Mouse (Mus musculus) adrenal gland, postnatal 25 days (tissue): ENCODE measurements around the gene Pgm2. TPM values are rescaled to one million over a fixed set of nuclear protein-coding genes. Genes with fewer than 3 reads are reported as not detected.

Experiments
- DNase-seq: peaks from one replicate; pipeline ENCODE4 v3.0.0; 2021; ENCODE audit warnings: mixed read lengths
- total RNA-seq: library from RNA; stranded (reverse); gene quantifications from 2 replicates; pipeline ENCODE4 v1.2.3, GENCODE M21; 2021

Pgm2 gene
- total RNA-seq, 1 experiment from 2014 or later = 16.1 TPM

- DNase-seq = no peak
Measured at GRCm38 (mm10) chr5:64144315-64144714, 51.6 kb downstream of the Pgm2 start.

GRCm38 (mm10) chr5:64146384-64147005 is 53.7 kb downstream of the Pgm2 start:
- no peak for DNase-seq

GRCm38 (mm10) chr5:64149184-64150127 is 56.7 kb downstream of the Pgm2 start:
- no peak for DNase-seq

DNA sequence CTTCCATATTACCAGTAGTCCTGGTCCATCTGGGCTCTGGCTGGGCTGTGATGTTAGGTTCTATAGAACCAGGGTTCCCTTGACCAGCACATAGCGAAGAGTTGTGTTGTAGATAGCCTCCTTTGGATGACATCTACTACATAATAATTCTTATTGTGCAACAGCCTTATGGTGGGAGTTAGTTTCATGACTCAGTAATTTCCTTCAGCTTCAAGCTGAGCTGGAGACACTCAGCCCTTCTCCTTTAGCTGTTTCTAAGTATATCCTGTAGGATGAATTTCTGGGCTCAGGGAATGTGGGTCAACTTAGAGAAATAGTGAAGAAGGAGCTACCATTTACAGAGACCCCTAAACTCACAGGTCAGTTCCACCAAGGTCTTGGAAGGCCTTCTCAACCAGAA is 60.6 kb downstream of the Pgm2 start:
- no peak for DNase-seq

DNA sequence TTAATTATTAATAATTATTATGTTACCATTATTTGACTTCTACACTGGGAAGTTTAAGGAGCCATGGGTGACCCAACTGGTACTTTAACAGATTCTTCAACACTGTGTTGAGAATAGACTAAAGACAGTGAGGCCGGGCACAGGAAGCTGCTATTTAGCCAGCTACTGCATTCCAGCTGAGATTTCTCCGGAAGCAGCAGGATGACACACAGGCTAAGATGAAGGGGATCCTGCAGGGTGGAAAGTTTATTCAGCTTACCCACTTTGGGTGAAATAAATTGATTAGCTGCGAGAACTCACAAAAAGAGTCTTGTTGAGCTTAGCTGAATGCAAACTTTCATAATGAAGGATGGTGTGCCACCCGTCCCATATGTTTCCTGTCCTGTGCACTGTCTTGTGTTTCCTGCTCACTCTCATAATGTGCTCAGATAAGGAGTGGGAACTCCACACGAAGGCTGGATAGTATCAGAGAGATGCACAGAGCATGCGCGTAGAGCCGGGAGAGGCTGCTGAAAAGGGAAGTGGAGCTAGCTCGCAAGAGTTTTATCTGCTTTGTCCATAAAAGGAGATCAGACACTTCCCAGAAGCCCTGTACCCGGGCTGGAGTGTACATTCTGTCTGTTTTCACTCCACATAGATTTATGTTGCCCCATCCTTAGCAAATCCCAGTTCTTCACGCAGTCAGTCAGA is 63.3 kb downstream of the Pgm2 start, which contains the start of gene Tbc1d1:
Gene Tbc1d1, plus strand, starts transcription at position 445 of the 690 bp plus-strand sequence.
- DNase-seq = peak; percentile 33

DNA sequence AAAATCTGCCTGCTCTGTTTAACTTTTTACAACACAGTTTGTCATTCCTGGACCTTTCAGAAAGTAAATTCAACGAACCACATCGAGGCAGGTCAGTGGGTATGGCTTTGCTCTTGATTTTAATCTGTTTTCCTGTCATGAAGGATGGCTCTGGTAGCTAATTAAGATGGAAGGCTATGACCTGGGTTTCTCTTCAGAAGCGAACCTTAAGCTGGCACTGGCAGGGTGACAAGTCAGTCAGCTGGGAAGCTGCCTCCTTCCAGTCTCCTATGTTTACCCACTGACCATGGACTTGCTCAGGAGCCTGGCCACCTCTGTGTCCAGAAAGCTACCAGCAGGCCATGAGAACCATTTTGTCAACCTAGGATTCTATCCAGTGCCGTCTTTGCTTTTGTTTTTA is 63.8 kb downstream of the Pgm2 start:
- no peak for DNase-seq

DNA sequence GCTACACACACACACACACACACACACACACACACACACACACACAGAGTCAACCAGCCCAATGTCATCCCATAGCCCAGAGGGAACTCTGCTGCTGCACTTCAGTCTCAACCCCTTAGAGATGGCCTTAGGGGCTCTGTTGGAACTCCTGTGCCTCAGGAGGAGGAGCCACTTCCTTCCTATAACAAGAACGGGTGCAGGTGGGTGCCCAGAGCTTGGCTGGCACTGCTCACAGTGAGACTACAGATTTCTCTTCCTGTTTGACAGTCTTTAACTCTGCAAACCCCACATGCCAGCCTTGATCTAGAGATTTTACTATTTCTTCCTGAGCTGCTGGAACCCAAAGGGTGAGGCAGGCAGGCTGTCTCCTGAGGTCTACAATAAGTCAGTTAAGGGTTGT is 65.2 kb downstream of the Pgm2 start:
- no peak for DNase-seq

DNA sequence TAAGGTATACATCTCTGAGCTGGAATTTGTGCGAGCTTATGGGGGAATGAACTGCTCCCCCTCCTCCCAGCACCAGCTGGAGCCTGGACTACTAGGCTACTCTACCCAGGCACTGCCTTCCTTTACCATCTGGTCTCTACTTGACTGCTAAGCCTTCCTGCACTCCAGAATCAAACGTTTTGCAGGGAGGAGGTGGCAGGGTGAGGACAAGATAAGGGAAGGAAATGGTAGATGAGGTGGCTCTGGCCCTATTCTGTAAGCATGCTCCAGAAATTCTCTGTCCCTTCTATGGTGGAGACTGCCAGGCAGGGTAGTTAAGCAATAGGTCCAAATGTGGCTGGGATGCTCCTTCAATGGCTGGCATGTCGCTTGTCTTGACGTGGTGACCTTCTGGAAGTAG is 65.8 kb downstream of the Pgm2 start:
- no peak for DNase-seq

- DNase-seq = peak; percentile 20
Measured at GRCm38 (mm10) chr5:64159065-64159780, 66.5 kb downstream of the Pgm2 start.

- DNase-seq = peak; percentile 58
Measured at GRCm38 (mm10) chr5:64159781-64160704, 67.3 kb downstream of the Pgm2 start.

GRCm38 (mm10) chr5:64160705-64161391 is 68.1 kb downstream of the Pgm2 start:
- no peak for DNase-seq

DNA sequence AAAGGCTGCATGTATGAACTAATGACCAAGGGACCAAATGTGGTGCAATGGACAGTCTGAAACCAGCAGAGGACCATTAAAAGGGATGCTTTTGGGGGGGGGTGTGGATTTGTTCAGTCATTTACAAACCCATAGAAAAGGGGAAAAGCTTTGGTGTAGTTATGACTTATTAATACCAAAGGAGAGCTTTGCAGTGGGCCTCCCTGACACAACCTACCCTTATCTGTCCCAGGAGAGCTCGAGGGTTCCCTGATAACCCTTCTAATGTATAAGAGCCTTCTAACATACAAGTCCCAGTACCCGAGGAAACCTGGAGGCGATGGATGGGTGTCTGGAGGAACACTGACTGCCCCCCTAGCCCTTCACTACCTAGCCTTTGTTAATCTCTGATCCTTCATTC is 69.2 kb downstream of the Pgm2 start:
- DNase-seq = no peak

- no peak for DNase-seq
Measured at GRCm38 (mm10) chr5:64162582-64162981, 69.8 kb downstream of the Pgm2 start.

GRCm38 (mm10) chr5:64164414-64164813 is 71.7 kb downstream of the Pgm2 start:
- DNase-seq = no peak

- DNase-seq = no peak
Measured at GRCm38 (mm10) chr5:64165826-64166225, 73.1 kb downstream of the Pgm2 start.

DNA sequence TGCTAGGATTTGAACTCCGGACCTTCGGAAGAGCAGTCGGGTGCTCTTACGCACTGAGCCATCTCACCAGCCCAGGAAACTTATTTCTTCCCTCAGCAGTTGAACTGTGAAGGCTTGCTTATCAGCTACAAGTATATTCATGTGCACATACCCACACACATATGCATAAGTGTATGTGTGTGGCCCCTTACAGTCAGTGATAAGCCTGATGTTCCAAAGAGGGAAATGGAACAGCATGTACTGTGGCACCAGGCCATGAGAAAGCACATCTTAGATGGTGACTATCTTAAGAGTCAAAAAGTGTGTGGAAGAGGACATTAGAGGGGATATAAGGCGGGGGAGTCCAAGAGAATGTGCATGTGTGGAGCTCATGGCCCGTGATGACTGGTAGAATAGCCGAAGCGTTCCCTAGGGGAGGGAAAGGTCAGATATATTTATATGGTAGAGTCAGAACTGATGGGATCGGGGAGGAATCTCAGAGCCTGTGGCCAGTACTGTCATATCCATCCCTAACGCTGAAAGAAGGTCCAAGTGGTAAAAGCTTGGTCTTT is 76.3 kb downstream of the Pgm2 start:
- no peak for DNase-seq

DNA sequence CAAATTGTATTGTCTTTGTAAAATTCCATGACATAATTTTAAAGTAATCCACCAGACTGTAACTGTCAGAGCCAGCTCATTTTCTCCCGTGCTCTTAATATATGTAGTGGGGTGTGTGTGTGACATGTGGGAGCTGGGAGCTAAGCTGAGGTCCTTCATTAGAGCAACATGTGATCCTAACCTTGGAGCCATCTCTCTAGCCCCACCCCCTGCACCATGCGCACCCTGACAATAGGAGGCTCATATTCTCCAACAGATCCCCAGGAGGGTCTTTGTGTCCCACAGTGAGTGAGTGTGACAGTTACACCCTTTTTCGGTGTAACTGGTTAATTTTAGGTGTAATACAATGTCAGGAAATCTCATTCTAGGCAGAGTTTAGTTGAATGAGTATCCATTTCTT is 80.1 kb downstream of the Pgm2 start:
- no peak for DNase-seq

DNA sequence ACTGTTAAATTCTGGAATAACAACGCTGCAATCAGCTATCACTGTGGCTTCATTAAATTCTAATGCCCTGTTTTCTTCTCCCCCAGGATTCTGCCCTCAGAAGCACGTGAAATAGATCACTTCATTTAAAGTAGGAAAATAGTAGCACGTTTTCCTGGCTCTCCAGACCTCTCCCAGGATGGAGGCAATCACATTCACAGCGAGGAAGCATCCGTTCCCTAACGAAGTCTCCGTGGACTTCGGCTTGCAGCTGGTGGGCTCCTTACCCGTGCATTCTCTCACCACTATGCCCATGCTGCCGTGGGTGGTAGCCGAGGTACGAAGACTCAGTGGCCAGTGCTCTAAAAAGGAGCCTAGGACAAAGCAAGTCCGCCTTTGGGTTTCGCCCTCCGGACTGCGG is 80.6 kb downstream of the Pgm2 start:
- DNase-seq = no peak

DNA sequence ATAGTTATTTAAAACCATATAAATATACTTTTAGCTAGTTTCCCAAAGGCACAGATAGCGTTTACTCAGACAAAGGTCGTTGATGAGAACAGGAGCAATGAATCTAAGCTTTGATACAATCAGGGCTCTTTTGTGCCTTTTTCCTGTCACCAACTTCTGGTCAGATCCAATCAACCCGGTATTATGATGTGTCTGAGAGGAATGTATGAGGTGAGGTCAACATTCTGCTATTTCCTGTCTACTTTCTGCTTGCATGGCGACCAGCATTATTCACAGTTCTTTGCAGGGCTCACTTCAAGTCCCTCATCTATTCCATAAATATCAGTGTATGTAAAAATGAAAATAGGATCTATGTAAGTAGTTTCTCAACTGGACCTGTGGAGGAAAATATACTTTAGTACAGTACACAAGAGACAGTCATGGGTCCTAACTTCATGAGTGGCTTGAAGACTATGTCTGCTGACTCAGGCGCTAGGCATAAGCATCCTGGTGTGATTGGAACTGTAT is 81.7 kb downstream of the Pgm2 start:
- DNase-seq = no peak
